Mouse (Mus musculus): ENCODE measurements around the gene Dhx29. TPM values are rescaled to one million over a fixed set of nuclear protein-coding genes. Genes with fewer than 3 reads are reported as not detected.

The Dhx29 gene
- polyA plus RNA-seq, 1 experiment from 2014 or later: 17.8 TPM

GRCm38 (mm10) chr13:112988866-112989265 is 61.6 kb downstream of the Dhx29 start:
- ATAC-seq: no peak
- Histone ChIP-seq H3K27ac (no peak overlapping the region), H3K4me3 (peak overlapping the region; percentile 0; the same call in 1 of the 2 replicates), H3K36me3 (no peaks in the 10 kb centered on the region), H3K9me3 (replicated peaks) (no peaks in the 10 kb centered on the region), H3K9ac (no peak overlapping the region), H3K4me2 (peak overlapping the region; percentile 82), H3K27me3 (replicated peaks) (peaks cover 94% of the 10 kb centered on the region), H3K4me1 (peaks cover 23% of the 10 kb centered on the region)
- WGBS (ENCODE audit: insufficient replicate concordance): 4% methylated on average over 19 of the region's 19 CpGs

GRCm38 (mm10) chr13:112989541-112989940 is 62.3 kb downstream of the Dhx29 start:
- no peak overlapping the region for H3K4me3 ChIP-seq
- ATAC-seq: no peak
- H3K36me3 ChIP-seq: no peaks in the 10 kb centered on the region
- no peak overlapping the region for H3K4me2 ChIP-seq
- H3K4me1 ChIP-seq: peaks cover 27% of the 10 kb centered on the region
- H3K9ac ChIP-seq: no peak overlapping the region
- WGBS (ENCODE audit: insufficient replicate concordance): 2% methylated on average over 23 of the region's 23 CpGs
- H3K27ac ChIP-seq: no peak overlapping the region
- H3K9me3 ChIP-seq (replicated peaks): no peaks in the 10 kb centered on the region
- H3K27me3 ChIP-seq (replicated peaks): peaks cover 95% of the 10 kb centered on the region

GRCm38 (mm10) chr13:112990346-112990745 is 63.1 kb downstream of the Dhx29 start:
- H3K27me3 ChIP-seq (replicated peaks): peaks cover 98% of the 10 kb centered on the region
- H3K4me2 ChIP-seq: no peak overlapping the region
- ATAC-seq: no peak

GRCm38 (mm10) chr13:112993531-112994152 is 66.4 kb downstream of the Dhx29 start, which contains the start of gene Mcidas:
TSS of gene Mcidas (plus strand) at chr13:112993845.
- Histone ChIP-seq H3K36me3 (no peaks in the 10 kb centered on the region), H3K9ac (no peak within 1 kb of the TSS)
- WGBS (ENCODE audit: insufficient replicate concordance): under 1% methylated on average over 62 of the region's 63 CpGs

More at GRCm38 (mm10) chr13:112990346-112990745, 63.1 kb downstream of the Dhx29 start:
- WGBS (ENCODE audit: insufficient replicate concordance): 16% methylated on average over 4 of the region's 4 CpGs
- Histone ChIP-seq H3K9me3 (replicated peaks) (no peaks in the 10 kb centered on the region), H3K4me3 (no peak overlapping the region), H3K9ac (no peak overlapping the region), H3K4me1 (peaks cover 27% of the 10 kb centered on the region), H3K36me3 (no peaks in the 10 kb centered on the region), H3K27ac (no peak overlapping the region)

GRCm38 (mm10) chr13:112994191-112994590 is 66.9 kb downstream of the Dhx29 start:
- 0 out of 2 replicates have a peak, but pooled peaks have one; percentile 13 for ATAC-seq
- Histone ChIP-seq H3K27me3 (replicated peaks) (peaks cover 98% of the 10 kb centered on the region), H3K9ac (no peak overlapping the region), H3K4me2 (peak overlapping the region; percentile 66), H3K9me3 (replicated peaks) (no peaks in the 10 kb centered on the region), H3K36me3 (no peaks in the 10 kb centered on the region), H3K4me3 (peak overlapping the region; percentile 40), H3K4me1 (peaks cover 16% of the 10 kb centered on the region), H3K27ac (no peak overlapping the region)
- WGBS (ENCODE audit: insufficient replicate concordance): under 1% methylated on average over 25 of the region's 25 CpGs

More at GRCm38 (mm10) chr13:112993531-112994152, 66.4 kb downstream of the Dhx29 start, which contains the start of gene Mcidas:
- H3K9me3 ChIP-seq (replicated peaks): no peaks in the 10 kb centered on the region
- no peak within 1 kb of the TSS for H3K27ac ChIP-seq
- 0 out of 2 replicates have a peak, but pooled peaks have one; percentile 31 for ATAC-seq
- H3K4me1 ChIP-seq: peaks cover 14% of the 10 kb centered on the region
- H3K27me3 ChIP-seq (replicated peaks): peaks cover 98% of the 10 kb centered on the region
- peak within 1 kb of the TSS; percentile 40 for H3K4me3 ChIP-seq
- H3K4me2 ChIP-seq: peak within 1 kb of the TSS; percentile 66

GRCm38 (mm10) chr13:112996407-112996806 is 69.2 kb downstream of the Dhx29 start:
- no peaks in the 10 kb centered on the region for H3K36me3 ChIP-seq
- peaks cover 94% of the 10 kb centered on the region for H3K27me3 ChIP-seq (replicated peaks)
- no peak overlapping the region for H3K4me2 ChIP-seq
- peaks cover 16% of the 10 kb centered on the region for H3K4me1 ChIP-seq
- H3K9ac ChIP-seq: no peak overlapping the region
- no peak overlapping the region for H3K4me3 ChIP-seq
- ATAC-seq: no peak
- no peaks in the 10 kb centered on the region for H3K9me3 ChIP-seq (replicated peaks)
- WGBS (ENCODE audit: insufficient replicate concordance): 44% methylated on average over 4 of the region's 4 CpGs
- no peak overlapping the region for H3K27ac ChIP-seq

- Histone ChIP-seq H3K9ac (no peak overlapping the region), H3K4me1 (peaks cover 16% of the 10 kb centered on the region), H3K4me3 (no peak overlapping the region), H3K4me2 (no peak overlapping the region), H3K27me3 (replicated peaks) (peaks cover 97% of the 10 kb centered on the region), H3K27ac (no peak overlapping the region), H3K36me3 (no peaks in the 10 kb centered on the region), H3K9me3 (replicated peaks) (no peaks in the 10 kb centered on the region)
- ATAC-seq: no peak
- WGBS (ENCODE audit: insufficient replicate concordance): 52% methylated on average over 6 of the region's 6 CpGs
Observed at GRCm38 (mm10) chr13:112997369-112997768, 70.1 kb downstream of the Dhx29 start.

- 2% methylated on average over 46 of the region's 46 CpGs for WGBS (ENCODE audit: insufficient replicate concordance)
- Histone ChIP-seq H3K36me3 (no peaks in the 10 kb centered on the region), H3K27ac (no peak overlapping the region), H3K4me3 (peak overlapping the region; percentile 32), H3K9ac (no peak overlapping the region; the same call in 1 of the 2 replicates), H3K9me3 (replicated peaks) (no peaks in the 10 kb centered on the region), H3K27me3 (replicated peaks) (peaks cover 91% of the 10 kb centered on the region), H3K4me2 (peak overlapping the region; percentile 54), H3K4me1 (peaks cover 13% of the 10 kb centered on the region)
- no peak for ATAC-seq
Observed at GRCm38 (mm10) chr13:112998427-112999201, 71.4 kb downstream of the Dhx29 start.

GRCm38 (mm10) chr13:113000090-113000489 is 72.8 kb downstream of the Dhx29 start:
- H3K4me1 ChIP-seq: 0 out of 2 replicates have a peak, but pooled peaks cover 6% of the 10 kb centered on the region
- H3K9ac ChIP-seq: no peak overlapping the region
- H3K36me3 ChIP-seq: no peaks in the 10 kb centered on the region
- H3K4me2 ChIP-seq: no peak overlapping the region
- no peaks in the 10 kb centered on the region for H3K9me3 ChIP-seq (replicated peaks)
- H3K4me3 ChIP-seq: no peak overlapping the region
- peaks cover 76% of the 10 kb centered on the region for H3K27me3 ChIP-seq (replicated peaks)
- H3K27ac ChIP-seq: no peak overlapping the region
- ATAC-seq: no peak
- 55% methylated on average over 3 of the region's 3 CpGs for whole genome bisulfite sequencing (ENCODE audit: insufficient replicate concordance)

GRCm38 (mm10) chr13:113000576-113001318 is 73.5 kb downstream of the Dhx29 start:
- H3K36me3 ChIP-seq: no peaks in the 10 kb centered on the region
- H3K27me3 ChIP-seq (replicated peaks): peaks cover 70% of the 10 kb centered on the region
- H3K9ac ChIP-seq: no peak overlapping the region
- no peaks in the 10 kb centered on the region for H3K9me3 ChIP-seq (replicated peaks)
- no peak overlapping the region for H3K4me3 ChIP-seq
- H3K4me2 ChIP-seq: no peak overlapping the region
- 47% methylated on average over 9 of the region's 9 CpGs for WGBS (ENCODE audit: insufficient replicate concordance)
- 0 out of 2 replicates have a peak, but pooled peaks cover 6% of the 10 kb centered on the region for H3K4me1 ChIP-seq
- H3K27ac ChIP-seq: no peak overlapping the region
- no peak for ATAC-seq

GRCm38 (mm10) chr13:113012683-113013082 is 85.4 kb downstream of the Dhx29 start:
- H3K4me1 ChIP-seq: no peaks in the 10 kb centered on the region
- H3K4me3 ChIP-seq: no peak overlapping the region
- no peak overlapping the region for H3K9ac ChIP-seq
- WGBS (ENCODE audit: insufficient replicate concordance): 75% methylated on average over 6 of the region's 6 CpGs
- no peaks in the 10 kb centered on the region; the same call in 1 of the 2 replicates for H3K27me3 ChIP-seq (replicated peaks)
- peak overlapping the region; percentile 65 for H3K4me2 ChIP-seq
- H3K36me3 ChIP-seq: no peaks in the 10 kb centered on the region
- ATAC-seq: no peak
- no peaks in the 10 kb centered on the region for H3K9me3 ChIP-seq (replicated peaks)
- no peak overlapping the region for H3K27ac ChIP-seq

Measured in liver, embryonic 12.5 days (tissue).